Mouse (Mus musculus): ENCODE measurements around the gene Men1. TPM values are rescaled to one million over a fixed set of nuclear protein-coding genes. Genes with fewer than 3 reads are reported as not detected.
A peak's percentile ranks its signal among the peaks of the same experiment; 100 is the strongest.

Gene Men1
- 141 and 143 TPM in 2 replicates for polyA plus RNA-seq (2012; rRNA removed)

- TF ChIP-seq CTCF (IDR thresholded peaks at IDR 0.05; ENCODE audit: borderline replicate concordance, control insufficient read depth, extremely low read depth, insufficient read depth, low read length, poor library complexity) (peak; percentile 52; the same call in 1 of the 2 replicates), POLR2A (IDR thresholded peaks at IDR 0.05; ENCODE audit: control insufficient read depth, extremely low read depth, insufficient read depth, low read length, poor library complexity) (peak; percentile 45; the same call in 1 of the 2 replicates)
Observed at GRCm38 (mm10) chr19:6334673-6335457, at the start of gene Men1. Men1 (plus strand) TSS chr19:6334979.

GRCm38 (mm10) chr19:6285226-6285625, 49.6 kb upstream of the Men1 start:
- no peak overlapping the region for H3K4me3 ChIP-seq (ENCODE audit: control insufficient read depth, insufficient read depth, low read length)
- TF ChIP-seq CTCF (IDR thresholded peaks at IDR 0.05; ENCODE audit: borderline replicate concordance, control insufficient read depth, extremely low read depth, insufficient read depth, low read length, poor library complexity) = no peak
- TF ChIP-seq POLR2A (IDR thresholded peaks at IDR 0.05; ENCODE audit: control insufficient read depth, extremely low read depth, insufficient read depth, low read length, poor library complexity) = no peak
- H3K4me1 ChIP-seq (replicated peaks; ENCODE audit: control insufficient read depth, insufficient read depth, low read length) = peaks cover 32% of the 10 kb centered on the region
- 90% methylated on average over 8 of the region's 8 CpGs for WGBS
- no peaks in the 10 kb centered on the region; the same call in 1 of the 2 replicates for H3K36me3 ChIP-seq (ENCODE audit: control insufficient read depth, insufficient read depth, low read length)
- DNase-seq = no peak
- H3K27ac ChIP-seq (ENCODE audit: control insufficient read depth, insufficient read depth, low read length) = no peak overlapping the region
- H3K27me3 ChIP-seq (ENCODE audit: control insufficient read depth, insufficient read depth, low read length) = no peaks in the 10 kb centered on the region

More at GRCm38 (mm10) chr19:6334673-6335457, at the start of gene Men1:
- H3K36me3 ChIP-seq (ENCODE audit: control insufficient read depth, insufficient read depth, low read length) = no peaks in the 10 kb centered on the region
- WGBS = under 1% methylated on average over 43 of the region's 43 CpGs
- no peaks in the 10 kb centered on the region for H3K27me3 ChIP-seq (ENCODE audit: control insufficient read depth, insufficient read depth, low read length)
- H3K27ac ChIP-seq (ENCODE audit: control insufficient read depth, insufficient read depth, low read length) = peak within 1 kb of the TSS; percentile 75
- peak; percentile 92 for DNase-seq
- H3K4me3 ChIP-seq (ENCODE audit: control insufficient read depth, insufficient read depth, low read length) = peak within 1 kb of the TSS; percentile 65
- peaks cover 42% of the 10 kb centered on the region for H3K4me1 ChIP-seq (replicated peaks; ENCODE audit: control insufficient read depth, insufficient read depth, low read length)

GRCm38 (mm10) chr19:6285632-6286433, 48.9 kb upstream of the Men1 start:
- H3K4me3 ChIP-seq (ENCODE audit: control insufficient read depth, insufficient read depth, low read length) = no peak overlapping the region
- no peak for DNase-seq
- WGBS = 87% methylated on average over 7 of the region's 7 CpGs
- no peak overlapping the region for H3K27ac ChIP-seq (ENCODE audit: control insufficient read depth, insufficient read depth, low read length)
- H3K4me1 ChIP-seq (replicated peaks; ENCODE audit: control insufficient read depth, insufficient read depth, low read length) = peaks cover 32% of the 10 kb centered on the region
- no peak for TF ChIP-seq POLR2A (IDR thresholded peaks at IDR 0.05; ENCODE audit: control insufficient read depth, extremely low read depth, insufficient read depth, low read length, poor library complexity)
- no peak for TF ChIP-seq CTCF (IDR thresholded peaks at IDR 0.05; ENCODE audit: borderline replicate concordance, control insufficient read depth, extremely low read depth, insufficient read depth, low read length, poor library complexity)
- H3K36me3 ChIP-seq (ENCODE audit: control insufficient read depth, insufficient read depth, low read length) = no peaks in the 10 kb centered on the region; the same call in 1 of the 2 replicates
- no peaks in the 10 kb centered on the region for H3K27me3 ChIP-seq (ENCODE audit: control insufficient read depth, insufficient read depth, low read length)

- Histone ChIP-seq H3K36me3 (ENCODE audit: control insufficient read depth, insufficient read depth, low read length) (no peaks in the 10 kb centered on the region; the same call in 1 of the 2 replicates), H3K4me3 (ENCODE audit: control insufficient read depth, insufficient read depth, low read length) (no peak overlapping the region)
Observed at GRCm38 (mm10) chr19:6286434-6287401, 48.1 kb upstream of the Men1 start.

GRCm38 (mm10) chr19:6288236-6288894, 46.4 kb upstream of the Men1 start:
- DNase-seq = no peak
- peak overlapping the region; percentile 18; the same call in 1 of the 2 replicates for H3K27ac ChIP-seq (ENCODE audit: control insufficient read depth, insufficient read depth, low read length)
- WGBS = 55% methylated on average over 13 of the region's 13 CpGs
- no peak overlapping the region for H3K4me3 ChIP-seq (ENCODE audit: control insufficient read depth, insufficient read depth, low read length)
- no peak for TF ChIP-seq POLR2A (IDR thresholded peaks at IDR 0.05; ENCODE audit: control insufficient read depth, extremely low read depth, insufficient read depth, low read length, poor library complexity)
- no peak for TF ChIP-seq CTCF (IDR thresholded peaks at IDR 0.05; ENCODE audit: borderline replicate concordance, control insufficient read depth, extremely low read depth, insufficient read depth, low read length, poor library complexity)
- no peaks in the 10 kb centered on the region for H3K36me3 ChIP-seq (ENCODE audit: control insufficient read depth, insufficient read depth, low read length)
- peaks cover 36% of the 10 kb centered on the region for H3K4me1 ChIP-seq (replicated peaks; ENCODE audit: control insufficient read depth, insufficient read depth, low read length)
- H3K27me3 ChIP-seq (ENCODE audit: control insufficient read depth, insufficient read depth, low read length) = no peaks in the 10 kb centered on the region

More at GRCm38 (mm10) chr19:6286434-6287401, 48.1 kb upstream of the Men1 start:
- no peaks in the 10 kb centered on the region for H3K27me3 ChIP-seq (ENCODE audit: control insufficient read depth, insufficient read depth, low read length)
- peaks cover 34% of the 10 kb centered on the region for H3K4me1 ChIP-seq (replicated peaks; ENCODE audit: control insufficient read depth, insufficient read depth, low read length)
- no peak overlapping the region for H3K27ac ChIP-seq (ENCODE audit: control insufficient read depth, insufficient read depth, low read length)
- DNase-seq = no peak
- WGBS = 60% methylated on average over 19 of the region's 19 CpGs
- TF ChIP-seq CTCF (IDR thresholded peaks at IDR 0.05; ENCODE audit: borderline replicate concordance, control insufficient read depth, extremely low read depth, insufficient read depth, low read length, poor library complexity) = no peak
- no peak for TF ChIP-seq POLR2A (IDR thresholded peaks at IDR 0.05; ENCODE audit: control insufficient read depth, extremely low read depth, insufficient read depth, low read length, poor library complexity)

All from thymus, adult 2 months (tissue).